Mouse (Mus musculus) embryo, embryonic 10.5 days (tissue): ENCODE data around the gene 1700018F24Rik.
"Not testable (repeated sequence)": the region's sequence is repeated elsewhere in the genome, so short reads cannot be mapped to it uniquely, and the experiment has no call there.

ENCODE experiments used
- DNase-seq: peaks from one replicate; pipeline ENCODE4 v3.0.0-alpha.2; 2015; ENCODE audit warnings: low spot score

Gene 1700018F24Rik

DNA sequence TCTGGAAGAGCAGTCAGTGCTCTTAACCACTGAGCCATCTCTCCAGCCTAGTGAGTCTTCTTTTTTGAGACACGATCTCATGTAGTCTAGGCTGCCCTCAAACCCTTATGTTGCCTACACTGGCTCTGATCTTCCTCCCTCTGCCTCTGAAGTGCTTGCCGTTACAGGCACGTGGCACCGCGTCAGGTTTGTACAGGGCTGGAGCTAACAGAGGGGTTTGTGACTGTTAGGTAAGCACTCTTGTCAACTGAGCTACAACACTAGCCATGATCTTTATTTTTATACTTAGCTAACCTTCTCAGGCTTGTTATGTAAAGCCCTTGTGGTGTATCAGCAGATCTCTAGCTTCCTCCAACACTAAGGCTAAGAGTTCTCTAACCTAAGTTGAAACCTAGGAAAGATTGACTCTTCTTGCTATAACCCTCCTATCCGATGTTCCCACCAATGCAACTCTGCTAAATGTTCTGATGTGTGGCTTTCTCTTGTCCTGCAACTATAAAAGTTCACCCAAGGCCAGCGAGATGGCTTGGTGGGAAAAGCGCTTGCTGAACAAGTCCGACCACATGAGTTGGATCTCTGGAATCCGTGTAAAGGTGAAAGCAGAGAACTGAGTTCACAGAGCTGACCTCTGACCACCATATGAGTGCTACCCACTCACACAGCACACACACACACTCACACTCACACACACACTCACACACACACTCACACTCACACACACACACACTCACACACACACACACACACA, 39.2 kb downstream of the 1700018F24Rik start:
- DNase-seq: no peak

DNA sequence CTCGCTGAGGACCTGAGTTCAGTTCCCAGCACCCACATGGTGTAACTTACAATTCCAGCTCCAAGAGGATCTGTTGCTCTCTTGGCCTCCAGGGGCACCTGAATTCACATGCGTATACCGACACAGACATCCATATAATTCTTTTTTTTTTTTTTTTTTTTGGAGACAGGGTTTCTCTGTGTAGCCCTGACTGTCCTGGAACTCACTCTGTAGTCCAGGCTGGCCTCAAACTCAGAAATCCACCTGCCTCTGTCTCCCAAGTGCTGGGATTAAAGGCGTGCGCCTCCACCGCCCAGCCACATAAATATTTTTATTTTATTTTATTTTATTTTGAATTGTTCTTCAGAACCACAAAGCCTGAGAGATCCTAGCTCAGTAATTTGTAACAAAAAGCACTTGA, 40.4 kb downstream of the 1700018F24Rik start:
- DNase-seq: not testable (repeated sequence)

DNA sequence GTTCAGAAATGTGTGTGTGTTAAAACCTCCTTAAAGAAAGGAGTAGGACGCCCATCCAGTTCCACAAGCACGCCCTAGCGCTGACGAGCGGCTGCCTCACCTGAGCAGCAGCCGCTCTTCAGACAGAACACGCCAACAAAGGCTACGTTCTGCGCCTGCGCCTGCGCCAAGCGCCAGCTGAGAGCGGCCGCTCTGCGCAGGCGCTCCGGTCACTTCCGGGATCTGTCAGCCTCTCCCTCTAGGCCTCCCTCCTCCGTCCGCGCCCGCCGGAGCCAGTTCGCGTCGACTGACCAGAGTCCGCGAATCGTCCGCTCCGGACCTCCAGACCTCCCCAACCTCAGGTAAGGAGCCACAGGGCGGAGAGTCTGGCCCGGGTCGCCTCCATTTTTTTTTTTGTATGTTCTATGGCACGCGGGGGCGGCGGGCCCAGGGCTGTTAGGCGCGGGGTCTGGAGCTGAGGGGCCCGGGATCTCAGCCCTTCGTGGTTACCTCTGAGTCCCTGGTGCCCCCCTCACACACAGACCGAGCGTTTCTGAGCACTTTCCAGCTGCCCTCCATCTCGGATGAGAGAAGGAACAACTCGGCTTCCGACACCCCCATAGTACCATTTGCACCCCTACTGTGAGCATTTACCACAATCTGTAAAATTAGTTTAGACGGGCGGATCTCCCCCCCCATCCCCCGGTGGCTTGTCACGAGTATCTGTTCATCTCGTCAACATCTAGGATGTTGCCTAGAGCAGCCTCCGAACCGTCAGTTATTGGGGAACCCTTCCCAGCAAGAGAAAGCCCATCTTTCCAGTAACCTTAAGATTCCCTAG, 41.1 kb downstream of the 1700018F24Rik start, which contains the start of the genes Arpc1a and Kpna7:
Gene Arpc1a (plus strand): TSS at position 199 of the 820 bp plus-strand sequence.
Gene Kpna7 (minus strand): TSS at position 399 of the 820 bp plus-strand sequence.
- DNase-seq: peak; percentile 96

DNA sequence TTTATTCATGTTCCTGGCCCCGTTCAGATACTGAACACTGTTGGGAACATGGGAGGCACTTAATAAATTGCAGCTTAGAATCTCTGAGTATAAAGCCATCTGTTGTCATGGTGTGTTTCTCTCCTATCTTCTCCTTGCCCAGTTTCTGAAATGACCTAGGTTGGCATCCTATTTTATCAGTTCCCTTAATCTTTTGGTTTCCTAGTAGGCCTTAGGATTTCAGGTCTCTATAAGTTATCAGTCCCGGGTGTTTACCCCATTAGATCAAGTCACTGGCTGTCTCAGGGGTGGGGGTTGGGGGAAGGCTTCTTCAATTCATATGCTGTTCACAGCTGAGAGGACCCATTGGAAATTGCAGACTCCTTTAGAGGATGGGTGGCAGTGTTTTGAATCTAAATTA, 42.0 kb downstream of the 1700018F24Rik start:
- DNase-seq: no peak

DNA sequence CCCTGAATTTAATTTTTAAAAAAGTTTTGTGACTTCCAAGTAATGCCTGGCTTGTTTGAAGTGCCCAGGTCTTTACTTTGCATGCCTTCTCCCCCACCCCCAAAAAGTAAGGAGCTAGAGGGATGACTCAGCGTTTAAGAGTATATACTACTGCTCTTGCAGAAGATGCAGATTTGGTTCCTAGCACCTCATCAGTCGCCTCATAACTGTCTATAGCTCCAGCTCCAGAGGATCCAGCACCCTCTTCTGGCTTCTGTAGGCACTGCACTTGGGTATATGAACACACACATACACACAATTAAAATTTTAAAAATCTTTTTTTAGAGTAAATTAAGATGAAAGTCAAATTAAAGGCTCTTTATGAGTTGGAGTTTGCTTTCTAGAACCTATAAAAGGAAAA, 45.4 kb downstream of the 1700018F24Rik start:
- DNase-seq: no peak

DNA sequence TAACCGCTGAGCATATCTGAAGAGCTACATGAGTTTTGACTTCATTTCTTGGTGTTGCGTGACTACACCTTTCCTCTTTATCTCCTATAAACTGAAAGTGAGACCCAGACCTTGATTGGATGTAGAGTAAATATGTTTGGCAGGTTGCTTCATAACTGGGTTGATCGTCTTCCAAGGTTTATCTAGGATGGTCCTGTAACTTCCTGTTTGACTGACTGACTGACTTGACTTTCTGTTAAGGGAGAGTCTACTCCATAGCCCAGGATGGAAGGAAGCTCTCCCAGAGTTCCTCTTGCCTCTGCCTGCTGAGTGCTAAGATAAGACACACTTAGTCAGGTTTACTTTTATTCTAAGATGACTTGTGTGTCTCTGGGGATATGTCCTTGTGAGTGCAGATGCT, 47.1 kb downstream of the 1700018F24Rik start:
- DNase-seq: no peak
